Mouse (Mus musculus) left cerebral cortex, postnatal 4 days (tissue): ENCODE data around the gene Olfr323. TPM values are rescaled to one million over a fixed set of nuclear protein-coding genes. Genes with fewer than 3 reads are reported as not detected.

Experiments
- DNase-seq: peaks from one replicate; pipeline ENCODE4 v3.0.0-alpha.2; 2022
- intact Hi-C: fragments of 180-260 bp; cut with DNase I; formaldehyde crosslinking; loops from one replicate; pipeline ENCODE4 v1.15.1; 2025
- total RNA-seq, 2 experiments: library from RNA; stranded (reverse); gene quantifications; 2 replicates each; pipeline ENCODE4 v1.2.3; 2021

Olfr323 gene
- total RNA-seq, 2 experiments from 2014 or later: not detected

GRCm38 (mm10) chr11:58604688-58605087, 25.6 kb downstream of the Olfr323 start:
- no peak for DNase-seq
- intact Hi-C loops: no loop called here

GRCm38 (mm10) chr11:58602800-58603560, 27.3 kb downstream of the Olfr323 start:
- DNase-seq: no peak
- intact Hi-C loops: no loop called here

GRCm38 (mm10) chr11:58602062-58602461, 28.2 kb downstream of the Olfr323 start:
- intact Hi-C loops: no loop called here

GRCm38 (mm10) chr11:58597837-58598236, 32.5 kb downstream of the Olfr323 start:
- no peak for DNase-seq
- intact Hi-C loops: no loop called here

More at GRCm38 (mm10) chr11:58602062-58602461, 28.2 kb downstream of the Olfr323 start:
- DNase-seq: no peak

- no peak for DNase-seq
- intact Hi-C loops: no loop called here
Observed at GRCm38 (mm10) chr11:58594814-58595213, 35.5 kb downstream of the Olfr323 start, which contains the start of gene Olfr324. Gene Olfr324 (plus strand): TSS chr11:58595114.

DNA sequence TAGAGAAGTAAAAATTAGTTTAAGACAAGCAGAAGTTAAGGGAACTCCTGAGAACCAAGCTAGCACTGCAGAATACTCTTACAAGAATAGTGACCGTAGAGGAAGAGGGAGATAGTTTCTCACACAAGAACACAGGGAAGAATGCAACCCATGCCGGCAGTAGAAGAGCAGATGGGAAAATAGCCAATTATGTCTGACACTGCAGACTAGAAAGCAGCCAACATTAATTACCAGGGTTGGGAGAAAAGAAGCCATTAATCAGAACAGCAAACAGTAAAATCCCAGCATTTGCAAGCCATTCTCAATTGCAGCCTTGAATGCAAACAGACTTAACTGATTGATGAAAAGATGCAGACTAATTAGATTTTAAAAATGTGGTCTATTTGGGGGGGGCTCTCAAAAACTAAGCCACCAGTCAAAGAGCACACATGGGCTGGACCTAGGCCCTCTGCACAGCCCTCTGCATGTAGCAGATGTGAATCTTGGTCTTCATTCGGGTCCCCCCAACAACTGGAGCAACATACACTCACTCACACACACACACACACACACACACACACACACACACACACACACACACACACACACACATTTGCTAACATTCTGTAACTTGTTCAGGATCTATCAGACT, 41.6 kb downstream of the Olfr323 start:
- no peak for DNase-seq
- intact Hi-C loops: no loop called here

DNA sequence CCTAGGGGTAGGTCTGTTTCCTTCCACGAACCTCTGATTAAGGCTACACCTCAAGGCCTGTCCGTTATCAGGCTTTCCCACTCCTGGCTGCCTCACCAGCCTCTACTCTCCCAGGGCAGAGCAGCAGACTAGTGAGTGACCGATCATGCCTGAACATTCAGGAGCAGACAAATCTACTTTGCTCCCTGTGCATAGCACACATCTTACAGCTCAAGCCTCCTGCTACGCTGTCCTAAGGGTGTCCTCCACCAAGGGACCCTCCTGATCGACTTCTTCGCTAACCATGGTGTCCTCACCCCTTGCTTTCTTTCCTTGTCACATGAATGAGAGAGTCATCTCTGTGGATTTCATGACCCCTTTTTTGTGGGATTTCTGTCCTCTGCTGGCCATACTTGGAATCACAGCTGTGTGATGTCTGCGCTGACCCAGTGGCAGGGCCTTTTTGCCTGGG, 42.4 kb downstream of the Olfr323 start:
- DNase-seq: peak; percentile 43
- intact Hi-C loops: no loop called here

DNA sequence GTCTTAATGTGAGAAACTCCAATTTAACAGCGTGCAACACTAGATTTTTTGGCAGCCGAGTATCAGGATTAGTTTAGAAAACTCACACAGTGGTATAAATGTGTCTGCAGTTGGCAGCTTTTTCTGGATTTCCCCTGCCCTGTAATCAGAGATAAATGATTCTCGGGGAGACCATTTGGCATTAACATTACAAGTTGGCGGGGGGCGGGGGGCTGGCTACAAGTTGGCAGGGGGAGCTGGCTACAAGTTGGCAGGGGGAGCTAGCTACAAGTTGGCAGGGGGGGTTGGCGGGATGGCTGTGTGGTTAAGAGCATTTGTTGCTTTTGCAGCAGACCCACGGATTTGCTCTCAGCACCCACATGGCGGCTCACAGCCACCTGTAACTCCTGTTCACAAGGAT, 51.7 kb downstream of the Olfr323 start:
- peak; percentile 58 for DNase-seq
- intact Hi-C loops: no loop called here

DNA sequence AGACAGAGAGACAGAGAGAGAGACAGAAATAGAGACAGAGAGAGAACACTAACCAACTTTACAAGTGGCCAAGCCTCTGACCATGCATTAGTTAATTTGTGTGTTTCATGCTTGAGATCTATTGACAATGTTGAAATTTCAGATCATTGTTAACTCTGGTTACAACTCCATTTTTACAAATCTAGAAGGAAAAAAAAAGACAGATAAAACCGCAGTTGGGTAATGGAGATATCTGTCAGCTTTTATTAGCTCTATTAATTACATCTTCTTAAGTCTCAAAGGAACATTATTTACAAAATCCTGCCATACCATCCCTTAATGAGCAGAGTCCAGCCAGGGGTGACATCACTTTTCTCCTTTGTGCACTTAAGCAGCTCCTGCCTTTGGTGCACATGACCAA, 52.9 kb downstream of the Olfr323 start, which contains the start of gene Olfr325:
Gene Olfr325, plus strand, starts transcription at position 301 of the 400 bp plus-strand sequence.
- DNase-seq: no peak
- intact Hi-C loops: no loop called here

Other genes with a start within 250 kb of the Olfr323 start
- not detected for gene 1810065E05Rik, start 209.4 kb downstream of the Olfr323 start, total RNA-seq
- gene Gm12253, start 197.9 kb downstream of the Olfr323 start, total RNA-seq: not detected
- not detected for gene Lypd9, start 177.6 kb downstream of the Olfr323 start, total RNA-seq
- not detected for gene Olfr30, start 168.2 kb downstream of the Olfr323 start, total RNA-seq
- gene Olfr332, start 137.9 kb downstream of the Olfr323 start, total RNA-seq: not detected
- not detected for gene Olfr331, start 127.9 kb downstream of the Olfr323 start, total RNA-seq
- not detected for gene Olfr330, start 95.7 kb downstream of the Olfr323 start, total RNA-seq
- not detected for gene Olfr329-ps, start 84.1 kb downstream of the Olfr323 start, total RNA-seq
- gene Olfr328, start 74.9 kb downstream of the Olfr323 start, total RNA-seq: under 1 TPM; 0.12 to 0.34 TPM
- gene Olfr224, start 59.9 kb downstream of the Olfr323 start, total RNA-seq: not detected
- gene Olfr325, start 52.8 kb downstream of the Olfr323 start, total RNA-seq: not detected
- not detected for gene Olfr324, start 35.4 kb downstream of the Olfr323 start, total RNA-seq
- gene 2210407C18Rik, start 14.4 kb downstream of the Olfr323 start, total RNA-seq: not detected
- under 1 TPM in 1 of 2 experiments, not detected in 1; 0.26 TPM for gene Trim58, start 10.0 kb upstream of the Olfr323 start, total RNA-seq
- not detected for gene Olfr322, start 28.3 kb upstream of the Olfr323 start, total RNA-seq
- gene Olfr320, start 50.6 kb upstream of the Olfr323 start, total RNA-seq: not detected
- gene Olfr319, start 68.7 kb upstream of the Olfr323 start, total RNA-seq: not detected
- not detected for gene Olfr318, start 93.5 kb upstream of the Olfr323 start, total RNA-seq
- gene Olfr317, start 108.7 kb upstream of the Olfr323 start, total RNA-seq: under 1 TPM in 1 of 2 experiments, not detected in 1; 0.30 TPM
- gene Olfr316, start 122.2 kb upstream of the Olfr323 start, total RNA-seq: not detected
- gene Olfr315, start 142.7 kb upstream of the Olfr323 start, total RNA-seq: not detected
- gene Olfr314, start 152.5 kb upstream of the Olfr323 start, total RNA-seq: not detected
- 1 to 10 TPM; 1.6 to 1.8 TPM for gene Fam183b, start 171.5 kb upstream of the Olfr323 start, total RNA-seq
- gene Olfr313, start 184.5 kb upstream of the Olfr323 start, total RNA-seq: not detected
- not detected for gene Olfr312, start 198.7 kb upstream of the Olfr323 start, total RNA-seq
- not detected for gene Olfr311, start 208.8 kb upstream of the Olfr323 start, total RNA-seq
- 10 to 100 TPM; 18.4 TPM for gene Gm12258, start 216.7 kb upstream of the Olfr323 start, total RNA-seq
- gene 2810021J22Rik, start 236.7 kb upstream of the Olfr323 start, total RNA-seq: 10 to 100 TPM; 14.5 to 14.6 TPM